Mouse (Mus musculus): ENCODE measurements at regions not wholly inside any gene's neighbourhood (a gene's known extent, or its start where the extent isn't known, plus 50 kb on each side); places are given as distances from the start of the nearest gene placed in this dataset.
A peak's percentile ranks its signal among the peaks of the same experiment; 100 is the strongest.

DNA sequence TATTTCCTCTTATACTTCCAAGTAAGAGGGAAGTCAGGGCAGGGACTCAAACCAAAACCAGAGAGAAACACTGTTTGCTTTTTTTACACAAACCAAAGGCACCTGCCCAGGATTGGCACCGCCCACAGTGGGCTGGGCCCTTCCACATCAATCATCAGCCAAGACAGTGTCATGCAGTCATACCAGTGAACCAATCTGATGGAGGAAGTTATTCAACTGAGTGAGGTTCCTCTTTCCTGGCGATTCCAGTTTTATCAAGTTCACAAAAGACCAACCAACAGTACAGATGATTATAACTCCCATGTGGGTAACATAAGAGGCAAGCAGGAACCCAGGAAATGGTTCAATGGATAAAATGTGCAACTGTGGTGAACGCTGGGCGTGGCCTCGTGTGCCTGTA lies 254.6 kb upstream of the Hs6st1 start:
- Histone ChIP-seq H3K27me3 (replicated peaks; ENCODE audit: control insufficient read depth, insufficient read depth, low read length) (no peaks in the 10 kb centered on the region), H3K9me3 (ENCODE audit: control insufficient read depth, low read length) (no peaks in the 10 kb centered on the region), H3K9ac (ENCODE audit: low read depth, low read length) (no peak overlapping the region), H3K36me3 (ENCODE audit: control insufficient read depth, insufficient read depth, low read length) (no peaks in the 10 kb centered on the region), H3K27ac (ENCODE audit: low read depth, low read length) (no peak overlapping the region), H3K4me3 (ENCODE audit: low read length) (no peak overlapping the region), H3K4me2 (ENCODE audit: low read length) (no peak overlapping the region), H3K4me1 (ENCODE audit: control insufficient read depth, insufficient read depth, low read depth, low read length) (0 out of 2 replicates have a peak, but pooled peaks cover 2% of the 10 kb centered on the region)
- no peak for ATAC-seq
- WGBS: 94% methylated on average over 5 of the region's 5 CpGs

DNA sequence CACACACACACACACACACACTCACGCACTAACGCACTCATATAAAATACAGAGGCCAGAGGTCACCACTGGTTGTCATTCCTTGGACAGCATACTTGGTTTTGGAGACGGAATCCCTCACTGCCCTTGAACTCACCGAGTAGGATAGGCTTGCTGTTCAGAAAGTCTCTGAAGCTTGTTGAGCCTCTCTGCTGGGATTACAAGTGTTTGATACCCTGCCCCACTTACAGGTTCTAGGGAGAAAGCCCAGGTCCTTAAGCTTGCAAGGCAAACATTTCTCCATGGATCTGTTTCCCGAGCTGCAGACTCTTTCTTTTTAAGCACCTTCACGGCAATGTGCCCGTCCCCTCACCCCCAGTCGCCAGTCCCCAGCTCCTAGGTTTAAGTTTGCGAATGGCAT lies 254.0 kb upstream of the Hs6st1 start:
- Histone ChIP-seq H3K36me3 (ENCODE audit: control insufficient read depth, insufficient read depth, low read length) (no peaks in the 10 kb centered on the region), H3K27ac (ENCODE audit: low read depth, low read length) (no peak overlapping the region), H3K4me1 (ENCODE audit: control insufficient read depth, insufficient read depth, low read depth, low read length) (0 out of 2 replicates have a peak, but pooled peaks cover 2% of the 10 kb centered on the region), H3K4me2 (ENCODE audit: low read length) (no peak overlapping the region), H3K9ac (ENCODE audit: low read depth, low read length) (no peak overlapping the region), H3K27me3 (replicated peaks; ENCODE audit: control insufficient read depth, insufficient read depth, low read length) (no peaks in the 10 kb centered on the region), H3K9me3 (ENCODE audit: control insufficient read depth, low read length) (no peaks in the 10 kb centered on the region), H3K4me3 (ENCODE audit: low read length) (no peak overlapping the region)
- ATAC-seq: no peak
- 89% methylated on average over 9 of the region's 9 CpGs for WGBS

DNA sequence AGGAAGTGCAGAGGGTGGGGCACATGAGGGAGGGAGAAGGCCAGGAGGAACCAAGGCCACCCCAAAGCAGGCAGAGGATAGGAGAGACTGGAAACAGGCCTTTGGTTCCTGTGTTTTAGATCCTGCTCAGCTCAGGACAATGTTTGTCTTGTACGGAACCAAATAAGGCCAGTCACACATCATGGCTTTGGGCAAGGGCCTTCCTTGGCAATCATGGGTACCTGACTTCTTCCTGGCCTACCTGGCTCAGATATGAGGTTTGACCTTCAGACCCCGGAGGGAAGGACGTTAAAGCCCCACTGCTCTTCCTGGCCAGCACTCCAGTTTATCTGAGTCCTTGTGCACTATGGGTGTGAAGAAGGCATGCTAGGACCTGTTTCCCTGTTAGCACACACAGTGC lies 253.4 kb upstream of the Hs6st1 start:
- WGBS: 96% methylated on average over 3 of the region's 3 CpGs

DNA sequence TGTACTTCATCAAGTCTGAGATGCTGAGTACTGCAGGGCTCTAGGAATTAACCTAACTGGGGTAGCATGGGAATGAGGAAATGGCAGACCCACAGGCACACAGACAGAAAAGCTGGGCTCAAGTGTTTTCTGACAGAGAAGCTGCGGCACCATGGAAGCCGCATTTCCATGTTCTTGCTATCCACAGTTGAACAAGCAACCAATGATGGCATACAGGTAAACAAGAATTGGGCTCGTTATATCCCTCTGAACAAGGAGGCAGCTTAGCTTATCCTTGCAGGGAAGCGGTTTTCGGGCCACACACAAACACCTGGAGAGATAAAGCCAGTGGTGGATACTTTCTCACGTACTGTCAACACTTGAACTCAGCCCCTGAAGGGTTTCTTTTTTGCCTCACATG lies 246.4 kb upstream of the Hs6st1 start:
- H3K9ac ChIP-seq (ENCODE audit: low read depth, low read length): no peak overlapping the region
- 97% methylated on average over 6 of the region's 6 CpGs for WGBS
- H3K36me3 ChIP-seq (ENCODE audit: control insufficient read depth, insufficient read depth, low read length): no peaks in the 10 kb centered on the region
- no peaks in the 10 kb centered on the region for H3K9me3 ChIP-seq (ENCODE audit: control insufficient read depth, low read length)
- H3K27ac ChIP-seq (ENCODE audit: low read depth, low read length): no peak overlapping the region
- no peak for ATAC-seq
- no peak overlapping the region for H3K4me3 ChIP-seq (ENCODE audit: low read length)
- H3K4me1 ChIP-seq (ENCODE audit: control insufficient read depth, insufficient read depth, low read depth, low read length): no peaks in the 10 kb centered on the region
- no peaks in the 10 kb centered on the region for H3K27me3 ChIP-seq (replicated peaks; ENCODE audit: control insufficient read depth, insufficient read depth, low read length)
- no peak overlapping the region for H3K4me2 ChIP-seq (ENCODE audit: low read length)

More for the DNA sequence above, 253.4 kb upstream of the Hs6st1 start:
- Histone ChIP-seq H3K9ac (ENCODE audit: low read depth, low read length) (no peak overlapping the region), H3K9me3 (ENCODE audit: control insufficient read depth, low read length) (no peaks in the 10 kb centered on the region), H3K36me3 (ENCODE audit: control insufficient read depth, insufficient read depth, low read length) (no peaks in the 10 kb centered on the region), H3K27ac (ENCODE audit: low read depth, low read length) (no peak overlapping the region), H3K4me3 (ENCODE audit: low read length) (no peak overlapping the region), H3K27me3 (replicated peaks; ENCODE audit: control insufficient read depth, insufficient read depth, low read length) (no peaks in the 10 kb centered on the region), H3K4me2 (ENCODE audit: low read length) (no peak overlapping the region), H3K4me1 (ENCODE audit: control insufficient read depth, insufficient read depth, low read depth, low read length) (0 out of 2 replicates have a peak, but pooled peaks cover 2% of the 10 kb centered on the region)
- ATAC-seq: no peak

DNA sequence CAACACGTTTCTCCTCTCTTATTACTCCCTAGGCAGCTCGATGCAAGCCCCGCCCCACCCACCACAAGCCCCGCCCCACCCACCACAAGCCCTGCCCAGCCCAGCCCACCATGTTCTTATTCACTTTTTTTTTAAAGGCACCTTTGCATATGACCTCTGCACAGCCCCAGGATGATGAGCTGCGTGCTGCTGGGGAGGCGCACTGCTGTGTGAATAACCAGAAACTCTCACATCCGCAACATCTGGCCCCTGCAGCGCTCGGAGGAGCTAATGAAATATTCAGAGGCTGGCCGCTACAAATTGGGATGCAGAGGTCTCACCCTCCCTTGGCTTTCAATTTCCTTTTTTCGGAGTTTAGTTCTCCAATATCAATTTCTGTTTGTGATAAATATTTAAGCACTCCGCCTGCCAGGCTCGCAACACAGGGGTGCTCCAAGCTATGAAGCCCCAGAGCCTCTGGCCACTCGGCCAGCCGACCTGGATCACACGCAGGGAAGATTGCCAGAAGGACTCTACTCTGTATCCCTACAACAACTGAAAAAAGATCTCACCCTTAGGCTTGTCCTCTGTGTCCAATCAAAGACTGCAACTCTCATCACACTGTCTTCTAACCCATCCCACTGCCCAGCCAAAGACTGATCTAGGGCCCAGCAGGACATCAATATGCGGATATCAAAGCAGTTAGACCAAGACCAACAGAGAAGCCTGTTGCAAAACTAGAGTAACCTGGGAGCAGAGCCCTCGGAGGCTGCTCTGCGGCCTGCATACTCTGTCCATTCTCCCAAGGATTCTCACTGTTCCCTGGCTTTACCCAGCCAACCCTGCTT lies 245.6 kb upstream of the Hs6st1 start:
- H3K27me3 ChIP-seq (replicated peaks; ENCODE audit: control insufficient read depth, insufficient read depth, low read length): no peaks in the 10 kb centered on the region
- 47% methylated on average over 19 of the region's 19 CpGs for WGBS
- H3K4me2 ChIP-seq (ENCODE audit: low read length): peak overlapping the region; percentile 25; the same call in 1 of the 2 replicates
- H3K36me3 ChIP-seq (ENCODE audit: control insufficient read depth, insufficient read depth, low read length): no peaks in the 10 kb centered on the region
- peak; percentile 37; the same call in 1 of the 2 replicates for ATAC-seq
- H3K4me3 ChIP-seq (ENCODE audit: low read length): no peak overlapping the region
- no peak overlapping the region for H3K9ac ChIP-seq (ENCODE audit: low read depth, low read length)
- no peak overlapping the region for H3K27ac ChIP-seq (ENCODE audit: low read depth, low read length)
- H3K4me1 ChIP-seq (ENCODE audit: control insufficient read depth, insufficient read depth, low read depth, low read length): no peaks in the 10 kb centered on the region
- H3K9me3 ChIP-seq (ENCODE audit: control insufficient read depth, low read length): no peaks in the 10 kb centered on the region

DNA sequence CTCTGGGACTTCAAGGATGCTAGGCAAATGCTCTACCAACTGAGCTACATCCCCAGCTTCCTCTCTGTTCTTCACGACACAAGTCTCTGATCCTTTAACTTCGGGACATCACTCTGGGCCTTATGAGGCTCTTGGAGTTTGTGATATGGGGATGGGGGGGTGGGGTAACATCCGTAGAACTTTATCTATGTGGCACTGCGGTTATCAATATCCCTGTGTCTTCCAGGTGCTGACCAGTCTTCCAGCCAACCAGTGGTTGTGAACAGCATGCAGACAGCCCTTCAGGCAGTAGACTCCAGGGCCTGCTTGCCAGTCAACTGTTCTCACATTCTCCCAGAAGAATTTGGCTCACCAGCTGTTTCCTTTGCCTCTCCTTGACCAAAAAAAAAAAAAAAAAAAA lies 244.7 kb upstream of the Hs6st1 start:
- H3K4me1 ChIP-seq (ENCODE audit: control insufficient read depth, insufficient read depth, low read depth, low read length): no peaks in the 10 kb centered on the region
- no peaks in the 10 kb centered on the region for H3K9me3 ChIP-seq (ENCODE audit: control insufficient read depth, low read length)
- ATAC-seq: no peak
- 90% methylated on average over 4 of the region's 4 CpGs for WGBS
- no peak overlapping the region for H3K4me3 ChIP-seq (ENCODE audit: low read length)
- no peak overlapping the region for H3K4me2 ChIP-seq (ENCODE audit: low read length)
- no peaks in the 10 kb centered on the region for H3K27me3 ChIP-seq (replicated peaks; ENCODE audit: control insufficient read depth, insufficient read depth, low read length)
- no peak overlapping the region for H3K27ac ChIP-seq (ENCODE audit: low read depth, low read length)
- no peak overlapping the region for H3K9ac ChIP-seq (ENCODE audit: low read depth, low read length)
- H3K36me3 ChIP-seq (ENCODE audit: control insufficient read depth, insufficient read depth, low read length): no peaks in the 10 kb centered on the region

DNA sequence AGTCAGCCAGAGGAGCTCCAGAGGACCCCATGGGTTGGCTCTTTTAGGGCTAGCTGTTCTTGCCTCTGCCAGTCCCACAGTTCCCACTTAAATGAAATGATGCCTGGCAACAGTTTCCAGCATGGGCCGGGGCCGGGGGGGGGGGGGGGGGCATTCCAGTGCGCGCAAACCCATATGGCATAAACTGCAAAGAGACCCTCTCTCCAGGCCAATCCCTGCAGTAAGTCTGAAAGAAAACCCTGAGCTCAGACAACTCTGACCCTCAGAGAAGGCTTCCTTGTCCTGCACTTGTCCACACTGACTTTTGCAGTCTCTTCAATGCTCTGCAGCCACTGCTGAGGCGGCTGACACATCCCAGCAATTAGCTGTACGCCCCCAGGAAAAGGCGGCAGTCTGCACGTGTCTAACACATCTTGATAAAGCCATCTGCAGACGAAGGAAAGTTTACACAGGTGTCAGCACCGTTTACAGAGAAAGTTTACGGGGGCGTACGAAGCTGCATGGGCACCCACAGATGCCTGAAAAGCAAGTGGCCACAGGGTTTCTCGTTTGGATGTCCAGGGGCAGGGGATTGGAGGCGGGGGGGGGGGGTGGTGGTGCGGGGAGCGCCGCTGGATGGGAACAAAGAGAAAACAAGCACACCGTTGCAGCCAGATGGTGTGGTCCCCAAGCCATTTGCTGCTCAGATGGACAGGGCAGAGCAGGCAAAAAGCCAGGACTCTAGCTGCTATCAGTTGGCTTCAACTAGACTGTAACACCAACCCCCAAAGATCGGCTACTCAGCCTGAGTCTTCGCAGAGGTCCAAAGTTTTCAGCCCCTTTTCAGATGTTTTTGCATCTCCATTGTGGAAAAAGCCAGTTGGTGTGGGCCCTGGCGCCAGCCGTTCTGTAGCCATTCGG lies 244.0 kb upstream of the Hs6st1 start:
- Histone ChIP-seq H3K27ac (ENCODE audit: low read depth, low read length) (no peak overlapping the region), H3K36me3 (ENCODE audit: control insufficient read depth, insufficient read depth, low read length) (no peaks in the 10 kb centered on the region), H3K4me2 (ENCODE audit: low read length) (no peak overlapping the region), H3K27me3 (replicated peaks; ENCODE audit: control insufficient read depth, insufficient read depth, low read length) (no peaks in the 10 kb centered on the region), H3K9me3 (ENCODE audit: control insufficient read depth, low read length) (no peaks in the 10 kb centered on the region), H3K4me1 (ENCODE audit: control insufficient read depth, insufficient read depth, low read depth, low read length) (no peaks in the 10 kb centered on the region), H3K4me3 (ENCODE audit: low read length) (no peak overlapping the region), H3K9ac (ENCODE audit: low read depth, low read length) (no peak overlapping the region)
- WGBS: 64% methylated on average over 21 of the region's 24 CpGs
- 0 out of 2 replicates have a peak, but pooled peaks have one; percentile 45 for ATAC-seq

DNA sequence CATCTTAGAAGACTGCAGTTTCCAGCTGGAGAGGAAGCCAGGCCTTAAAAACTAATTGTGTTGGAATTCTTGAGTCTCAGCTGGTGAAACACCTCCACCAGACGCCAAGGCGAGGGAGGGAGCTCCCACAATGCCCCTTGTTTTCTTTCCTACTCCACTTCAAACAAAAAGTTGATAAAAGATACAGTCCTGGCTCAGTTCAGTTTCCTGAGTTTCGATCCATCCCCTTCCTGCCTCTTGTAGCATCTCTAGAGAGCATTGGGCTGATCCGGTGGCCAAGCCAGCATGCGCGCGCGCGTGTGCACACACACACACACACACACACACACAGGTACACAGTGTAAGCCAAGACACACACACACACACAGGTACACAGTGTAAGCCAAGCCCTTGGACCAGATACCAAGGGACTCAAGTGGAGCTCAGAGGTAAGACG lies 242.7 kb upstream of the Hs6st1 start:
- no peaks in the 10 kb centered on the region for H3K36me3 ChIP-seq (ENCODE audit: control insufficient read depth, insufficient read depth, low read length)
- H3K4me1 ChIP-seq (ENCODE audit: control insufficient read depth, insufficient read depth, low read depth, low read length): no peaks in the 10 kb centered on the region
- H3K27me3 ChIP-seq (replicated peaks; ENCODE audit: control insufficient read depth, insufficient read depth, low read length): no peaks in the 10 kb centered on the region
- no peak overlapping the region for H3K9ac ChIP-seq (ENCODE audit: low read depth, low read length)
- H3K27ac ChIP-seq (ENCODE audit: low read depth, low read length): no peak overlapping the region
- 93% methylated on average over 10 of the region's 10 CpGs for WGBS
- H3K4me2 ChIP-seq (ENCODE audit: low read length): no peak overlapping the region
- no peak for ATAC-seq
- no peak overlapping the region for H3K4me3 ChIP-seq (ENCODE audit: low read length)
- H3K9me3 ChIP-seq (ENCODE audit: control insufficient read depth, low read length): no peaks in the 10 kb centered on the region

DNA sequence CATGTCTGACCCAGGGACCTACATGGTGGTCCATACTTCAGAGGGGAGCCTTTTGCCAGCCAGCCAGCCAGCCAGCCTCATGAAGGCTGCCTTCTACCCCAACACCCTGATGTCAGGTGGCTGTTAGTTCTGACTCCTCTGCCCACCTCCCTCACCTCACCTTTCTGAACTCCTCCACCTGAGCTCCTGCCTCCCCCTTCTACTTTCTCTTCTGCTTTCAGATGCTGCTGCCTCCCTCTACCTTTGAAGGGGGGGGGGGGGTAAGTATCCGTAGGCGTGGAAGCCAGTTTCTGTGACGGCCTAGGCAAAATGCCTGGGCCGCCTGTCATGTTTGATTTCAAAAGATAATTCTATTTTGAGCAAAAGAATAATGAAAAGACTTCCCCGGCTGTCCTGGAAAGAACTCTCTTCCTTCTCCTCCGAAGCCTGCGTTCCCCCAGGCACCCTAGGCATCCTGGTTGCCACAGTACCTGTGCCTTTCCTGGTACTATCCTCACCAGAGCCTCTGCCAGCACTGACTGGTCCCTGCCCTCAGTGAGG lies 241.6 kb upstream of the Hs6st1 start:
- Histone ChIP-seq H3K27ac (ENCODE audit: low read depth, low read length) (no peak overlapping the region), H3K9ac (ENCODE audit: low read depth, low read length) (no peak overlapping the region), H3K9me3 (ENCODE audit: control insufficient read depth, low read length) (no peaks in the 10 kb centered on the region), H3K27me3 (replicated peaks; ENCODE audit: control insufficient read depth, insufficient read depth, low read length) (no peaks in the 10 kb centered on the region), H3K4me2 (ENCODE audit: low read length) (no peak overlapping the region), H3K4me3 (ENCODE audit: low read length) (no peak overlapping the region), H3K36me3 (ENCODE audit: control insufficient read depth, insufficient read depth, low read length) (no peaks in the 10 kb centered on the region), H3K4me1 (ENCODE audit: control insufficient read depth, insufficient read depth, low read depth, low read length) (no peaks in the 10 kb centered on the region)
- ATAC-seq: no peak
- whole genome bisulfite sequencing: 88% methylated on average over 7 of the region's 7 CpGs

All from hindbrain, embryonic 16.5 days (tissue).